Mouse (Mus musculus) myocyte (in vitro differentiated cells): Measurements from ENCODE around the gene Miga1.

Experiments used
- E2F4 ChIP-seq: IDR thresholded peaks from one replicate; pipeline ENCODE4 v1.6.1; 2011; ENCODE audit warnings: mild to moderate bottlenecking, control low read depth, moderate library complexity; ENCODE audit not compliant: insufficient read depth
- MAX ChIP-seq: IDR thresholded peaks from one replicate; pipeline ENCODE4 v1.6.1; 2011; ENCODE audit warnings: low read depth, mild to moderate bottlenecking, control low read depth
- POLR2A ChIP-seq: IDR thresholded peaks from one replicate; pipeline ENCODE4 v1.6.1; 2011; ENCODE audit warnings: low read depth, mild to moderate bottlenecking, control low read depth, moderate library complexity; ENCODE audit not compliant: insufficient read length
- USF1 ChIP-seq: IDR thresholded peaks from one replicate; pipeline ENCODE4 v1.6.1; 2011; ENCODE audit warnings: low read depth, mild to moderate bottlenecking, control low read depth, moderate library complexity

DNA sequence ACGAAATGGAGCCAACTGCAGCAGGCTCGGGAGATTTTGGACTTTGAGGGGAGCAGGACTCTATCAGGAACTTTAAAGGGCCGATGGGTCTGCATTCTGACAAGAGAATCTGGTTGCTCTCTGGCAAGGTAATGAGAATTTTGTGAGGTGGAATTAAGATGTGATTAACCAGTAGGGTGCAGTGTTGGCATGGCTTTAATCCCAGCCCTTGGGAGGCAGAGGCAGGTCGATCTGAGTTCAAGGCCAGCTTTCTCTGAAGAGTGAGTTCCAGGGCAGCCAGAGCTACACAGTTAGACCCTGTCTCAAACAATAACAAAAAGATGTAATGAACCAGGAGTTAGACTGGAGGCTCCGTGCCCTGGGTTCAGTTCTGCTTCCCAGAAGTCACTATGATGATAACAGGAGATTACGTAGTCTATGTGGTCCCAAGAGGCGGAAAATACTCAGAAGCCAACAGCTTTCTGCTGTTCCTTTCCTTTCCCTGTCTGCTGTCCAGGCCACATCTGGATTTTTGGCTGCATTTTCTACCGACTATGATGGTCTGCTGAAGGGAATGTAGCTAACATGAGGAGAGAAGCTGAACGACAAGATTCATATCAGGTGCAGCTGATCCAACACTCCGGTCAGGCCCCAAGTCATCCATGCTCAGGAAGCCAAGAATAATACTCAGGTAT, 19.1 kb downstream of the Miga1 start:
- no peak for TF ChIP-seq POLR2A
- no peak for TF ChIP-seq E2F4
- TF ChIP-seq MAX, result no peak
- TF ChIP-seq USF1, result no peak
